Mouse (Mus musculus) T-helper 2 cell (primary cell): Measurements from ENCODE around the gene Wfdc11.
"Not testable (repeated sequence)": the region's sequence is repeated elsewhere in the genome, so short reads cannot be mapped to it uniquely, and the experiment has no call there.

Experiments
- in situ Hi-C: fragments of 300-600 bp; cut with MboI, MseI; formaldehyde crosslinking; loops from one replicate; pipeline ENCODE4 v1.15.1; 2025; ENCODE audit warnings: high pct_unique_total_duplicates

The Wfdc11 gene

DNA sequence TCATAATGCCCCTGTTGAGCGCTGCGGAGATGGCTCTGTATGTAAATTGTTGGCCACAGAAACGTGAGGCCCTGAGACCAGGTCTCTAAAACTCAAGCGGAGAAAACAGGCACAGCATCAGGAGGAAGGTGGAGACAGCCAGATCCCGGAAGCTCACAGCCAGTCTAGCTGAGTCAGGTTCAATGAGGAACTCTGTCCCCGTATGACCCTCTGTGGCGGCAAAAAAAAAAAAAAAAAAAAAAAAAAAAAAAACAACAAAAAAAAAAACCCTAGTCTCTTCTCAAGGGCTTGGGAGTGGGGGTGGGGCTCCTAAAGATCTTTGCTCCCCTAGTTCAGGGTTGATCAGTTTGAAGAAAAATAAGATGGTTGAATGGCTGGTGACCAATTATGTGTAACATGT, 32.8 kb downstream of the Wfdc11 start:
- in situ Hi-C loops: loop anchor here (10.0 kb wide), 1 partner anchor 344 kb away; no protein-coding TSS in a partner anchor

DNA sequence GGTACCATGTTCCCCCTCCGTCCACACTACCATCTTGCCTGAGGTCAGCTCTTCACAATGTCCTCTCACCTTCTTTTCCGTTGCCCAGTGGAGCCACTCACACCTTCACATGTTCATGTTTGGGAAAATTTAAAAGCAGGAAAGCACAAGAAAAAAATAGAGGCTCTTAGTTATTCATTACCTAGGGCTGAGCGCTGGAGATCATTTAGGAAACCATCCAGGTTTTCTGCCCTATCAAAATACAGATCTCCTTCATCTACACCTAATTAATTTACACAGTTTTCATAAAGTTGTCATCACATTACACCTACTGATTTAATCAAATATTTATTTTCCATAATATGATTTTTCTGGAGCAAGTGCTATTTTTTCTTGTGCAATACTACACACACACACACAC, 35.2 kb downstream of the Wfdc11 start, which contains the start of gene Wfdc16:
Gene Wfdc16 (minus strand): TSS at position 101 of the 400 bp plus-strand sequence.
- in situ Hi-C loops: no loop called here

DNA sequence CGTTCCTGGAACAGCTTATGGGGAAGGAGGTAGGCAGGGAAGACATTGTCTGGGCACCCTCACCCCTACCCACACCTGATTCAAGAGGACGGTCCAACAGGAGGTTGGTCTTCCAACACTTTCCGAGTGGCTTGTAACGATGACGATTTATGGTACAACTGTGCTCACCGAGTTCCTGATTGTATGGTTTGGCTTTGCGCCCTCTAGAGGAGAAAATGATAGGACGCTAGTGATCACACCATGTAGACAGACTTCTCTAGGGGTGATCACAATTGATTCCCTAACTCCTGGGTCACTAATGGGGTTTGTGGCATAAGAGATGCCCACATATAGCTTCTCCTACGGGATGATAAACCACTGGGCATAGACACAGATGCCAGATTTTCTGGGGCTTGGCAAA, 38.6 kb downstream of the Wfdc11 start:
- in situ Hi-C loops: no loop called here

GRCm38 (mm10) chr2:164621775-164622174, 52.1 kb downstream of the Wfdc11 start:
- in situ Hi-C loops: no loop called here

DNA sequence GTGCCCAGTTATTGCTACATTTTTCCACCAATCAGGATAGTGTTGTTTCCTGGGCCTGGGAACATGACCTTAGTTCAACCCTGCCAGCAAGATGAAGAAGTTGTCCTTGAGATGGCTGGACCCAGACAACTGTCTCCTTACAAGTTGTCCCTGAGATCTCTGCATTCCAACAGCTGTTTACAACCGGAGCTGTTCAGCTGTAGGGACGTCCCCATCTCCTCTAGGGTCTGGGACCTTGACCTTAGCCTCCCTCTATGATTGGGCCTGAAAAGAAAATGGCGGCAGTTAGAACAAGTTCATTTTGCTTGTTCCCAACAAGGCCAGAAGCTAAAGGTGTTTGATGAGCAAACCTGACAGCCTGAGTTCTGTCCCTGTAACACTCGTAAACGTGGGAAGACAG, 54.8 kb downstream of the Wfdc11 start:
- in situ Hi-C loops: loop anchor here (5.0 kb wide), 1 partner anchor 37 kb away; no protein-coding TSS in a partner anchor

GRCm38 (mm10) chr2:164615386-164615785, 58.5 kb downstream of the Wfdc11 start:
- in situ Hi-C loops: loop anchor here (5.0 kb wide), 1 partner anchor 33 kb away; no protein-coding TSS in a partner anchor

GRCm38 (mm10) chr2:164613471-164613870, 60.4 kb downstream of the Wfdc11 start, which contains the start of the genes Wfdc6b and Wfdc8:
Gene Wfdc6b, plus strand, starts transcription at chr2:164613522.
Gene Wfdc8, minus strand, starts transcription at chr2:164613626.
- in situ Hi-C loops: not testable (repeated sequence)
